Mouse (Mus musculus): Measurements from ENCODE around the gene Dab1.

The Dab1 gene

GRCm38 (mm10) chr4:103969906-103970305, 350.7 kb downstream of the Dab1 start:
- in situ Hi-C loops (cut with MboI, MseI): no loop called here

GRCm38 (mm10) chr4:103974536-103974935, 355.4 kb downstream of the Dab1 start:
- in situ Hi-C loops (cut with MboI, MseI): no loop called here

DNA sequence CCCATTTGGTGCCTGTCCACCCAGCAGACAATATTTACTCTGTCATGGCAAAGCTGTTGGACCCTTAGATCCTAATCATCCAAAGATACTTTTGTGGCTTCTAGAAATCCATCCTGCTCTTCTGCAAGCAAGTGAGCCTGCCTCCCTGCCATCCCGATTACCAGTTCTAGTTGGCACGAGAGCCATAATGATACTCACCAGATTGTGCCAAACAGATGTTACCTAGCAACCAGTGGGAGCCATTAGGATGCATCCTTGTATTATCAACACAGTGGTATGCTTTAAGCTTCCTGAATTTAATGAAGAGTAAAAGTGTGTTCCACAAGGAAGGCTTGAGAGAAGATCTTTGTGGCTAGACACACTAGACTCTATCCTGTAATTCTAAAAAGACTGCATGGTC, 355.8 kb downstream of the Dab1 start:
- in situ Hi-C loops (cut with MboI, MseI): no loop called here

DNA sequence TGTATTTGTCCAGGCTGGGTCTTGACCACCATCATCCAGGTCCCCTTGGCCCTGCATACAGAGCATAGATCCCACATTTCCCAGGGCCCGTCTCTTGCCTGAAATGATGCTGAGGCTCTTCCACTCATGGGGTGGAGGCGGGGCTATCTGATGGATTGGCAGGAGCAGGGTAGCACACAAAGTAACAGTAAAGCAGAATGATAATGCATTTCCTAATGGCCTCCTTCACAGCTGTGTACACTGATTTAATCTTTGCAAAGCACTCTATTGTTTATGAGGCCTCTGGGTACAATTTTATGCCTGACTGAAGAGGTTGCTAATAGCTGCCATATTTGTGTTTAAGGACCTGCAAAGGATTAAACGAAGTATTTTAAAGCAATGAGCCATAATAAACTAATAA, 374.7 kb downstream of the Dab1 start:
- in situ Hi-C loops (cut with MboI, MseI): no loop called here

DNA sequence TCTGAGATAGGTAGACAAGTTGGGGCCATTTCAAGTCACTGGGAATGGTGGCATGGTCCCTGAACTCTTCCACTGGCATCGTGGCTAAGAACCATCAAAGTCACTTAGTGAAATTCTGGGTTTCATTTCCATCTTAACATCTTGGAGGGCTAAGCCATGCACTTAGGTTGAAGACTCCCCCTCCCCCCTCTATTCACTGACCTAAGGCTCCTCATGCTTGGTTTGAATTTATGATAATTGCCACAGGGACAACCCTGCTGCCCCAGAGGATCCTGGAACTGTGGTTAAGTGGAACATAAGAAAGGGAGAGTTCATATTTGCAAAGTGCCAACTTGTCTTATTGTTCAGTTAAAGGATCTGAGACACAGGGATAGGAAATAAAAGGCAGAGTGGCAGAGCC, 375.2 kb downstream of the Dab1 start:
- in situ Hi-C loops (cut with MboI, MseI): no loop called here

DNA sequence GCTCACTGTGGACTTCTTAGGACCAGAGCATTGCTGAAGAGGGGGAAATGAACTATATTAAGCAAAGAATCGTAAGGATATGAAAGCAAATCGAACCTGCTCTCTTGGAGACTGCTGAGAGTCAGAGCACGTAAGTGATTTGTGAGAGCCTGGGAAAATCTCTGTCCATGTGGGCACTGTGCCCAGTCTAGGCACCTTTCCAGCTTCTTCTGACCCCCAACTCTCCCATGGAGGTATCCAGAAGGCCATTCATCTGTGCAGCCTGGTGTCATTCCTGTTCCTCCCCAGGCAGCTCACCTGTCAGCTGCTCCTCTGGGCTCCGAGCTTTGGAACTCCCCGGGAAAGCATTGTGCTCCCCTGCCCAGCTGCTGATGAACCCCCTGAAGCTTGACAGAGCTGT, 389.2 kb downstream of the Dab1 start:
- in situ Hi-C loops (cut with MboI, MseI): no loop called here

DNA sequence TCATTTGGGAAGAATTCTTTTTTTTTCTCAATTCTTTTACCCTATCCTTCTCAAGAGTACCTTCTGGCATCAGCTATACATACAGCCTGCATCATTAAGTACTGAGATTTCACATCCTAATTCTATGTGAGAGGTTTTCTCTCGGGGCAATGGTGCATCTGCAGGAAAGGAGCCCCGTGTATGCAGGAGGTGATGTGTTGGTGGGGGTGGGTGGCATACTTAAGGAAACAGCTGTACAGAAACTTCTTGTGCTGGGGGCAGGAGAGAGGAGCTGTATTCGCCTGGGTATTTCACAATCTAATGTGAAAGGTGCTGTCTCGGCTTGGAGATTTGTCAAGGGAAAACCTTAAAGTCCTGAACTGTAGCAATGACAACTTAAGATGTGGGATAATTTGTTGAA, 392.5 kb downstream of the Dab1 start:
- in situ Hi-C loops (cut with MboI, MseI): loop anchor here (10.0 kb wide), 1 partner anchor 1393 kb away; no protein-coding TSS in a partner anchor

GRCm38 (mm10) chr4:104012150-104012549, 393.0 kb downstream of the Dab1 start:
- in situ Hi-C loops (cut with MboI, MseI): loop anchor here (10.0 kb wide), 1 partner anchor 1393 kb away; no protein-coding TSS in a partner anchor

GRCm38 (mm10) chr4:104025117-104025694, 406.0 kb downstream of the Dab1 start:
- in situ Hi-C loops (cut with MboI, MseI): no loop called here

GRCm38 (mm10) chr4:104026834-104027233, 407.7 kb downstream of the Dab1 start:
- in situ Hi-C loops (cut with MboI, MseI): no loop called here

DNA sequence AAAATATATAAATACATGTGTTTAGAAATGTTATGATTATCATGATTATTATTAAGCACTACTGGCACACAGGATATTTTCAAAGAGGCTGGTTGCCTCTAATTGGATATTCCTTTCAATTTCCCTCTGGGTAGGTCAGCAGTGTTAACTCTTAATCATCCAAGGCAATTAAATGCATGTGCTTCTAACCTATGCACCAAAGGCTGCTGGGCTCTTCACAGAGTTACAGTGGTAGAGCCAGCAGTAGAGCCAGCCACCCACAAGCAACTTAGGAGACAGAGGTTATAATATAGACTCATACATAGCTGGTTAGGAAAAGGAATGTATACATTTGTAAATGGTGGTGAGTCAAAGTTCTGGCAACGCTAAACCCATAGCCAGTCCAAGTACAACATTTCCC, 408.1 kb downstream of the Dab1 start:
- in situ Hi-C loops (cut with MboI, MseI): no loop called here

DNA sequence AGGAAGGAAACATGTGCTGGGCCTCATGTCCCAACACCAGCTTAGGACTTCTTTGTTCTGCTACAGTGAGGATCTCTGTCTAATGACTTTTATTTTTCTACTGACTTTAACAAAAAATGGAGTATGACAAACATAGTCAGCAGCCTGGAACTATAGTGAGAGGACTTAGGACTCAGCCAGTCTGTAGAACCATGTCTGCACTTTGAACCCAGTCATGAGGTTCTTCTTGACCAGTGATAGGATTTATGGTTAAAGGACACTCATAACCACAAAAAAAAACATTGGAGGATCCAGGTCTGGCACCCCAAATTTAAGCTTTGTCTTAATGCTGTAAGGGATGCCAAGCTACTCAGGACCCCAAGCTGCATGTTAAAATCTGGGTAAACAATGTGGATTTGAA, 416.9 kb downstream of the Dab1 start:
- in situ Hi-C loops (cut with MboI, MseI): no loop called here

DNA sequence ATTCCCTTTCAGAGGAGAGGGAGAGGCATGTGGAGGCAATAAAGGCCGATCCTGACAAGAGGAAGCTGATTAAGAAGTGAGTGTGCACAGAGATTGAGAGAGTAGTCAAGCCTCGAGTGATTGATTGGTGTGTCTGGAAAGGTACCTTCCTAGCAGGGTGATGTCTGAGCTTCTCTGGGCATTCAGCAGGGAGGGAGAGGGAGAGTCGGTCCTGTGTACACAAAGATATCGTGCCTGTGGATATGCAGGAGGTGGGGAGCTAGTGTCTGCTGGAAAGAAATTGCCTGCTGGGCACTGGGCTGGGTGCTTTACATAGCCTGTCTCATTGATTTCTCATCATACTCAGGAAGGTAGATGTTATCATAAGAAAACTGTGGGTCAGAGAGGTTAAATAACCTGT, 420.4 kb downstream of the Dab1 start:
- in situ Hi-C loops (cut with MboI, MseI): no loop called here

GRCm38 (mm10) chr4:104043441-104043840, 424.3 kb downstream of the Dab1 start:
- in situ Hi-C loops (cut with MboI, MseI): no loop called here

GRCm38 (mm10) chr4:104044634-104045033, 425.5 kb downstream of the Dab1 start:
- in situ Hi-C loops (cut with MboI, MseI): no loop called here

DNA sequence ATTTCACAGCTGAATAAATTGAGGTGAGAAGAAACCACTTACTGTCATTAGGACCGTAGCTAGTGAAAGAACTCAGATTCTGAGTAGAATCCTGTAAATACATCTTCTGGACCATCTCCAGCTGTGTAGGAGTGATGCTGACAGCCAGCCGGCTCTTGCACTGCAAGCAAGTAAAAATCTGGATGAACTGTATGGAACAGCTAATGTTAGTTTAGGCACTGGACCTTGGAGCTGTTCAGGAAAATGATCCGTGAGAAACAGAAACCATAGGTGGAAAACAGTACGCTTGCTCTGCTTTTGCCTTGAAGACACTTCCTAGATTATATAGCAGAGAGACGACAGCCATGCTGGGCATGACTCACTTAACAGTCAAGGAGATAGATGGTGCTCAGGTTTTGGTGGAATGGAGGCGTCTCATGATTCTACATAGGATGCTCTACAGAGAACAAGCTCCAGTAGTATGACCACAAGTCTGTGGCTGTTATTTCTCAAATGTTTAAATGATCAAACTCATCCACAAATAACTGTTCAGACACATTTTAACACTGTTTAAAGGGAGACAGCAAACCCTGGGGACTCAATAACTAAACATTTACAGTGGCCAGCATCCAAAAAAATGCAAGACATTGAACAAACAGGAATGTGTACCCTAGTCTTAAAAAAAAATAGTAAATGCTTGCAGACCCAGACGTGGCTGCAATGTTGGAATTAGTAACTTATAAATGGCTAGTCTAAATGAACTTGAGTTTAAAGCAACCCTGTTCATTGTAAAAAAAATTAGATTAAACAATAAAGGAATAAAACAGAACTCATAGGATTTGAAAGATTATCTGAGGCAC, 429.0 kb downstream of the Dab1 start:
- in situ Hi-C loops (cut with MboI, MseI): no loop called here

DNA sequence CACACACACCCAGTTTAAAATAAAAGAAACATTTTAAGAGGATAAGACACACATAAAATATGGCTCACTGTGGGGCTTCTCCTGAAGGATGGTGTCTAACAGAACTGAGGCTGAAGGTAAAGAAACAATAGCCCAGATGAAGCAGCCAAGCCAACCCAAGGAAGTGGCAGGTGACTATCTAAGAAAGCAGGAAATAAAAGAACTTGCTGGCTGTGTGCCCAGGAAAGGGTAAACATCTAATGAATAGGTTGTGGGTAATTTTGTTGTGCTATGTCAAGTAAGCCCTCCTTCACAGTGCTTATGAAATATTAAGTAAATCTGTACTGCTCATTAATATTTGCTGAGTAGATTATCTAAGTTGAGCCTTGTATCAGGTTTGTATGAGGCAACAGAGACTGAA, 438.0 kb downstream of the Dab1 start:
- in situ Hi-C loops (cut with MboI, MseI): no loop called here

DNA sequence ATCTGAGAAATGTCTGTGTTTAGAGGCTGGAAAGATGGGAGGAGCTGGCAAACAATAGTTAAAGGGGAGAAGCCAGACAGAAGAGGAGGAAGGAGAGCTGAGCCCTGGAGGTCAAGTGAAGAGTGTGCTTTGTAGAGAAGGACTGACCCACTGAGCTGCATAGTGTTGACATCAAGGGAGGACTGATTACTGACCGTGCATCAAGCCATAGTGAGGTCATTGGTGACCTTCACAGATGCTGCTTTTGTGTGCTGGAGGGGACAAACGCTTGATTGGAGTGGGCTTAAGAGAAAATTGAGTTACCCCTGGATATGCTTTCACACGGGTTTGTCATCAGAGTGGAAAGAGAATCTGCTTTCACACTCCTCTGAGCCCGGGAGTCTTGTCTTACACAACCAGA, 440.4 kb downstream of the Dab1 start:
- in situ Hi-C loops (cut with MboI, MseI): no loop called here

DNA sequence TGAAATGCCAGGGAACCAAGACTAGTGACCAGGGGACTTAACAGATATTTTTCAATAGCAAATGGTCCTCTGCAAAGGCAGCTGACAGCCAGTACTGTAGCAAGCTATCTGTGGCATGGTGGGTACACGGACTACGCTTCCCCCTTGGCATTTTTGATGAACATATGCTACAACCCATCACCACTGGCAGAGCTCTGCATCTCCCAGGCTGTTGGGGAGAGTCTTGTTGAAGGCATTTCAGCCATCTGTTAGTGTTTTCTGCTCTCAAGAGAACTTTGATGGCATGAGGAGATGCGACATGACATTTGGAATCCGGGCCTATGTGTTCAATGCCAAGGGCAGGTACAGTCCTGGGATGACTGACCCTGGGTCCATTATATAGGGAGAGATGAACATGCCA, 443.2 kb downstream of the Dab1 start:
- in situ Hi-C loops (cut with MboI, MseI): no loop called here

GRCm38 (mm10) chr4:104066901-104067300, 447.7 kb downstream of the Dab1 start:
- in situ Hi-C loops (cut with MboI, MseI): no loop called here

- in situ Hi-C loops (cut with MboI, MseI): no loop called here
Observed at GRCm38 (mm10) chr4:104067748-104068147, 448.6 kb downstream of the Dab1 start.

- in situ Hi-C loops (cut with MboI, MseI): no loop called here
Observed at GRCm38 (mm10) chr4:104071296-104071695, 452.1 kb downstream of the Dab1 start.

DNA sequence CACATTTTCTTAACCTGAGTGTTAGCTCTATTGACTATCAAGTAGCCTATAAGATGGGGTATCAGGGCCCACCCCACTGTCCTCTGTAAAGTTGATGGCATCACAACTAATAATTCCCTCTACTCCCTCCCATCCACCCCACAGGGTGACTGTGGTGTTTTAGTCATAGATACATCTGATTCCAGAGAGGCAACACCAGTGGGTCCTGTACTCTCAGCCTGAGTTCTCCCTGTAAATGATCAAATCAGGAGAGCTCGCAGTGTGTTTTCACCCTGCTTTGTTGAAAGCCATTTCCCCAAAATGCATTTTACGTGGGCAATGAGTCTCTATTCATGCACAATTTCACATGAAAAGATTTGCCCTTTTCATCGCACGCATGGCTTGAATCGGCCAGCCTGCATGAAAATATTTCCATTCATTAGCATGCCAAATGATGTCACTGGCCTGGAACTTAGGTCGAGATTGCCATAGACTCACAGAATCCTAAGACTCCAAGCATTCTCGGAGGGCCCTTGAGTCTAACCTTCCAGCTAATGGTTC, 454.8 kb downstream of the Dab1 start:
- in situ Hi-C loops (cut with MboI, MseI): no loop called here

Measured in regulatory T cell (primary cell).